In genomic region chr2:127335767-127336496, GRCm38 (mm10) we compare ENCODE assay signal across 8 mouse cellular contexts. TPM values are rescaled to one million over a fixed set of nuclear protein-coding genes. Genes with fewer than 3 reads are reported as not detected.
A peak's percentile ranks its signal among the peaks of the same experiment; 100 is the strongest.
DNase-seq lines count a peak whose midpoint lies in the region; ATAC-seq and TF ChIP-seq lines count a peak whose summit lies in the region.

Dusp2 (plus strand) TSS chr2:127336159.

- no peak for TF ChIP-seq RAD21 in CH12.LX (IDR thresholded peaks at IDR 0.05; ENCODE audit: low read depth, low read length)

- peak within 1 kb of the TSS; percentile 91 for H3K4me2 ChIP-seq in CH12.LX (ENCODE audit: insufficient read depth, low read depth, poor library complexity, severe bottlenecking)
- H3K4me2 ChIP-seq in forebrain, embryonic 15.5 days (replicated peaks): peak within 1 kb of the TSS; percentile 92
- peak within 1 kb of the TSS; percentile 89 for H3K4me2 ChIP-seq in neural tube, embryonic 14.5 days (ENCODE audit: low read depth, low read length)

- peaks cover 17% of the 10 kb centered on the region for H3K79me2 ChIP-seq in CH12.LX (replicated peaks; ENCODE audit: control insufficient read depth, extremely low read depth, insufficient read depth, poor library complexity, severe bottlenecking)

- peaks cover 32 to 54% of the 10 kb centered on the region in 2 experiments for H3K4me1 ChIP-seq in CH12.LX (ENCODE audit: control insufficient read depth in 1 of 2, insufficient read depth in 2 of 2)
- peaks cover 8% of the 10 kb centered on the region for H3K4me1 ChIP-seq in forebrain, embryonic 15.5 days
- no peaks in the 10 kb centered on the region for H3K4me1 ChIP-seq in lung, adult 2 months (ENCODE audit: control insufficient read depth, insufficient read depth, low read length)
- peaks cover 4% of the 10 kb centered on the region; the same call in 1 of the 2 replicates for H3K4me1 ChIP-seq in neural tube, embryonic 14.5 days (ENCODE audit: control insufficient read depth, insufficient read depth, low read length)

- H3K27ac ChIP-seq in CH12.LX (ENCODE audit: insufficient read depth, low read depth): peak within 1 kb of the TSS; percentile 98
- H3K27ac ChIP-seq in forebrain, embryonic 15.5 days (replicated peaks): no peak within 1 kb of the TSS
- no peak within 1 kb of the TSS for H3K27ac ChIP-seq in neural tube, embryonic 14.5 days (ENCODE audit: low read depth, low read length)

- H3K27me3 ChIP-seq in CH12.LX (replicated peaks): no peaks in the 10 kb centered on the region
- peaks cover 33% of the 10 kb centered on the region for H3K27me3 ChIP-seq in forebrain, embryonic 15.5 days
- H3K27me3 ChIP-seq in neural tube, embryonic 14.5 days (ENCODE audit: control insufficient read depth, insufficient read depth, low read length): peaks cover 27% of the 10 kb centered on the region

- peak; percentile 98 for DNase-seq in CH12.LX (ENCODE audit: extremely low read depth)
- DNase-seq in c-Kit-positive CD71-positive TER-119-positive erythroid progenitor cells, embryonic 14.5 days (ENCODE audit: low spot score): peak; percentile 36
- DNase-seq in heart, postnatal 25 days (ENCODE audit: low spot score): peak; percentile 76
- peak; percentile 61 to 65 for DNase-seq in layer of hippocampus, adult 18-20 months (ENCODE audit: low spot score in 2 of 2)
- peak; percentile 57 for DNase-seq in lung, adult 2 months
- DNase-seq in telencephalon, adult 2 months (ENCODE audit: low read depth, low spot score): peak; percentile 24

- dilution Hi-C loops in CH12.LX (cut with MboI; ENCODE audit: extremely low pct_ligation_motif_present, extremely low pct_unique_long_range_greater_than_20kb, low sequenced_read_pairs): no loop called here

- TF ChIP-seq POLR2A in CH12.LX (IDR thresholded peaks at IDR 0.05; ENCODE audit: low read depth, low read length): peak; percentile 100
- peak; percentile 80 for TF ChIP-seq POLR2A in lung, adult 2 months (IDR thresholded peaks at IDR 0.05; ENCODE audit: borderline replicate concordance, extremely low read depth, low read depth, low read length)

- peak; percentile 82 for ATAC-seq in forebrain, embryonic 15.5 days (replicated peaks)
- ATAC-seq in neural tube, embryonic 14.5 days (ENCODE audit: low read depth): peak; percentile 84

- in situ Hi-C loops in CH12.LX (cut with MboI; ENCODE audit: low pct_ligation_motif_present, low pct_unique_long_range_greater_than_20kb, low sequenced_read_pairs): no loop called here

- H3K9ac ChIP-seq in CH12.LX (ENCODE audit: insufficient read depth, low read depth): peak within 1 kb of the TSS; percentile 88
- H3K9ac ChIP-seq in forebrain, embryonic 15.5 days (replicated peaks): peak within 1 kb of the TSS; percentile 65
- H3K9ac ChIP-seq in neural tube, embryonic 14.5 days (replicated peaks; ENCODE audit: low read depth, low read length): peak within 1 kb of the TSS; percentile 55

- intact Hi-C loops in heart, postnatal 25 days (cut with DNase I): no loop called here

- no peak for TF ChIP-seq EP300 in CH12.LX (IDR thresholded peaks at IDR 0.05; ENCODE audit: low read length)

- peak within 1 kb of the TSS; percentile 94 to 99 (median 95) for H3K4me3 ChIP-seq in CH12.LX (replicated peaks in 1 of 3; ENCODE audit: low read depth in 2 of 3, low read length in 2 of 3, poor library complexity in 1 of 3)
- peak within 1 kb of the TSS; percentile 62 for H3K4me3 ChIP-seq in forebrain, embryonic 15.5 days
- H3K4me3 ChIP-seq in lung, adult 2 months (replicated peaks; ENCODE audit: extremely low read depth, low read depth, low read length): peak within 1 kb of the TSS; percentile 58
- peak within 1 kb of the TSS; percentile 49 for H3K4me3 ChIP-seq in neural tube, embryonic 14.5 days (ENCODE audit: low read depth, low read length)

- peaks cover 2 to 29% of the 10 kb centered on the region in 2 experiments for H3K36me3 ChIP-seq in CH12.LX (replicated peaks in 1 of 2; ENCODE audit: control insufficient read depth in 1 of 2, insufficient read depth in 1 of 2, low read length in 1 of 2)
- H3K36me3 ChIP-seq in forebrain, embryonic 15.5 days: no peaks in the 10 kb centered on the region
- H3K36me3 ChIP-seq in neural tube, embryonic 14.5 days (ENCODE audit: control insufficient read depth, insufficient read depth, low read length): no peaks in the 10 kb centered on the region

- TF ChIP-seq CTCF in CH12.LX (conservative IDR thresholded peaks at IDR 0.05 in 1 of 2, IDR thresholded peaks at IDR 0.05 in 1 of 2; ENCODE audit: low read depth in 2 of 2, low read length in 2 of 2): no peak
- no peak for TF ChIP-seq CTCF in lung, adult 2 months (IDR thresholded peaks at IDR 0.05; ENCODE audit: insufficient read depth, low read length)

- WGBS in forebrain, embryonic 15.5 days: under 1% methylated on average over 55 of the region's 76 CpGs
- 1% methylated on average over 73 of the region's 76 CpGs for WGBS in lung, adult 2 months
- 1% methylated on average over 64 of the region's 76 CpGs for WGBS in neural tube, embryonic 14.5 days

- H3K9me3 ChIP-seq in CH12.LX (replicated peaks; ENCODE audit: low read length): no peaks in the 10 kb centered on the region
- no peaks in the 10 kb centered on the region for H3K9me3 ChIP-seq in forebrain, embryonic 15.5 days
- H3K9me3 ChIP-seq in neural tube, embryonic 14.5 days (ENCODE audit: control insufficient read depth, low read length): no peaks in the 10 kb centered on the region

TF ChIP-seq in CH12.LX, 34 proteins besides CTCF, POLR2A, EP300 and RAD21:
- peak; percentile 85 for TF ChIP-seq BHLHE40 (IDR thresholded peaks at IDR 0.05; ENCODE audit: low read depth, low read length)
- peak; percentile 91 for TF ChIP-seq UBTF (IDR thresholded peaks at IDR 0.05; ENCODE audit: low read depth, low read length)
- TF ChIP-seq ELF1 (IDR thresholded peaks at IDR 0.05; ENCODE audit: low read depth, low read length): peak; percentile 89
- TF ChIP-seq SMC3 (IDR thresholded peaks at IDR 0.05; ENCODE audit: low read depth, low read length): peak; percentile 14
- TF ChIP-seq PAX5 (IDR thresholded peaks at IDR 0.05; ENCODE audit: low read length): no peak
- no peak for TF ChIP-seq JUND (conservative IDR thresholded peaks at IDR 0.05; ENCODE audit: low read depth, low read length)
- TF ChIP-seq USF2 (conservative IDR thresholded peaks at IDR 0.05; ENCODE audit: low read depth, low read length): no peak; the same call in 1 of the 2 replicates
- no peak for TF ChIP-seq E2F4 (IDR thresholded peaks at IDR 0.05; ENCODE audit: insufficient replicate concordance, low read depth, low read length)
- TF ChIP-seq NELFE (IDR thresholded peaks at IDR 0.05; ENCODE audit: low read depth, low read length): peak; percentile 100
- peak; percentile 45 for TF ChIP-seq MEF2A (IDR thresholded peaks at IDR 0.05; ENCODE audit: borderline replicate concordance, low read depth, low read length)
- TF ChIP-seq TCF12 (IDR thresholded peaks at IDR 0.05; ENCODE audit: low read depth, low read length): peak; percentile 95
- no peak for TF ChIP-seq KAT2A (IDR thresholded peaks at IDR 0.05; ENCODE audit: insufficient replicate concordance, low read length)
- peak; percentile 75 for TF ChIP-seq USF1 (IDR thresholded peaks at IDR 0.05; ENCODE audit: low read depth, low read length)
- peak; percentile 88 for TF ChIP-seq MAZ (IDR thresholded peaks at IDR 0.05; ENCODE audit: low read depth, low read length)
- peak; percentile 72; the same call in 1 of the 2 replicates for TF ChIP-seq IRF4 (IDR thresholded peaks at IDR 0.05; ENCODE audit: low read depth, low read length)
- TF ChIP-seq ZKSCAN1 (IDR thresholded peaks at IDR 0.05; ENCODE audit: borderline replicate concordance, low read depth, low read length): no peak
- 0 out of 2 replicates have a peak, but pooled peaks have one; percentile 43 for TF ChIP-seq CHD2 (IDR thresholded peaks at IDR 0.05; ENCODE audit: low read length)
- peak; percentile 56 for TF ChIP-seq HCFC1 (IDR thresholded peaks at IDR 0.05; ENCODE audit: low read depth, low read length)
- TF ChIP-seq RCOR1 (conservative IDR thresholded peaks at IDR 0.05; ENCODE audit: low read depth, low read length): peak; percentile 40; the same call in 1 of the 2 replicates
- peak; percentile 96 for TF ChIP-seq TBP (conservative IDR thresholded peaks at IDR 0.05; ENCODE audit: low read depth, low read length)
- peak; percentile 99 for TF ChIP-seq ZMIZ1 (IDR thresholded peaks at IDR 0.05; ENCODE audit: low read depth, low read length)
- TF ChIP-seq MXI1 (IDR thresholded peaks at IDR 0.05; ENCODE audit: low read depth, low read length): peak; percentile 90
- no peak for TF ChIP-seq ZC3H11A (IDR thresholded peaks at IDR 0.05; ENCODE audit: low read depth, low read length)
- peak; percentile 95 for TF ChIP-seq POLR2AphosphoS2 (IDR thresholded peaks at IDR 0.05; ENCODE audit: low read depth, low read length)
- TF ChIP-seq ETS1 (conservative IDR thresholded peaks at IDR 0.05; ENCODE audit: low read depth, low read length): peak; percentile 80
- TF ChIP-seq SIN3A (IDR thresholded peaks at IDR 0.05; ENCODE audit: low read length): peak; percentile 90
- TF ChIP-seq NRF1 (IDR thresholded peaks at IDR 0.05; ENCODE audit: low read depth, low read length): peak; percentile 25; the same call in 1 of the 2 replicates

RNA-seq across cellular contexts. Expression of gene Dusp2, which starts in this region (rescaled TPM):
- total RNA-seq in CH12.LX (2012; rRNA removed): 57.8 and 71.0 TPM in 2 replicates
- total RNA-seq in CH12.LX (2014; rRNA removed): 96.6 and 107 TPM in 2 replicates
- polyA plus RNA-seq in CH12.LX (2012; ENCODE audit: insufficient read length, low read depth): 68.5 and 81.5 TPM in 2 replicates
- polyA plus RNA-seq in forebrain, embryonic 15.5 days (2015; fragmentation: Nextera tagmentation; extraction: Ambion mirVana): 7.4 and 7.7 TPM in 2 replicates
- under 1 TPM; 0.31 to 0.49 TPM for total RNA-seq in heart, postnatal 25 days (2021)
- 1 to 10 TPM in 1 of 2 experiments, under 1 TPM in 1; 0.91 to 1.4 TPM for total RNA-seq in layer of hippocampus, adult 18-20 months (2021)
- polyA plus RNA-seq in lung, adult 2 months (2012; rRNA removed): 5.2 and 6.3 TPM in 2 replicates
- polyA plus RNA-seq in neural tube, embryonic 14.5 days (2014; fragmentation: Nextera tagmentation; extraction: Ambion mirVana): 12.4 and 14.9 TPM in 2 replicates

Comparison
In these comparisons a context has a peak if more than half of its experiments do, and no peak if none do; other contexts are left out.
1. RNA of gene Dusp2 (total RNA-seq): 57.8 to 107 TPM in CH12.LX; 0.91 to 1.4 TPM in layer of hippocampus, adult 18-20 months and 0.31 to 0.49 TPM in heart, postnatal 25 days; every median in the first group is over 10 times any median in the second.
2. Peak in DNase-seq in heart, postnatal 25 days; RNA of the gene not detected or under 1 TPM.
3. DNase-seq: peak in every context shown above with its lines; median percentile 98 in CH12.LX; 76 in heart, postnatal 25 days; 63 in layer of hippocampus, adult 18-20 months; 57 in lung, adult 2 months; 36 in c-Kit-positive CD71-positive TER-119-positive erythroid progenitor cells, embryonic 14.5 days; 24 in telencephalon, adult 2 months.
4. Peak in every context shown above with its lines, with median percentiles within 50 percentile points of each other: H3K4me2 ChIP-seq, H3K4me3 ChIP-seq and H3K9ac ChIP-seq.